Mouse (Mus musculus) liver, embryonic 14.5 days (tissue): ENCODE results near the gene Smim1. TPM values are rescaled to one million over a fixed set of nuclear protein-coding genes. Genes with fewer than 3 reads are reported as not detected.
A peak's percentile ranks its signal among the peaks of the same experiment; 100 is the strongest.

Source experiments
- ATAC-seq: fragments of 200-750 bp; cut with Nextera tagmentation; 2 replicates; pipeline ENCODE4 v1.8.0; 2017; ENCODE audit warnings: moderate number of reproducible peaks, mild to moderate bottlenecking, moderate library complexity; ENCODE audit not compliant: insufficient read depth
- DNase-seq, 3 experiments: peaks; one replicate each; pipeline ENCODE4 v3.0.0-alpha.2; 2012 to 2013; ENCODE audit warnings: low read depth in 3 of 3, low spot score in 3 of 3
- H3K27ac ChIP-seq: fragments of 300-500 bp; sonication (generic); 2 replicates; pipeline ENCODE4 v1.5.1; 2014; ENCODE audit warnings: moderate library complexity, mild to moderate bottlenecking, control low read depth, inconsistent platforms
- H3K27me3 ChIP-seq: fragments of 300-500 bp; sonication (generic); 2 replicates; pipeline ENCODE4 v1.6.1; 2014; ENCODE audit warnings: mild to moderate bottlenecking, low read length, moderate library complexity; ENCODE audit not compliant: control insufficient read depth, insufficient read depth
- H3K36me3 ChIP-seq: fragments of 300-500 bp; sonication (generic); replicated peaks from 2 replicates; pipeline ENCODE4 v1.6.1; 2014; ENCODE audit warnings: low read depth; ENCODE audit not compliant: control insufficient read depth, insufficient read depth
- H3K4me1 ChIP-seq, 2 experiments: fragments of 200-500 bp in 1 of 2; fragments of 300-500 bp in 1 of 2; sonication (generic) in 1 of 2; replicated peaks; 2 replicates each; pipeline ENCODE4 v1.6.1; 2012 to 2014; ENCODE audit warnings: antibody characterized with exemption in 1 of 2, inconsistent platforms in 1 of 2, low read length in 1 of 2; ENCODE audit not compliant: control insufficient read depth in 2 of 2, insufficient read depth in 2 of 2
- H3K4me2 ChIP-seq: fragments of 300-500 bp; sonication (generic); 2 replicates; pipeline ENCODE4 v1.6.1; 2014; ENCODE audit warnings: low read depth, mild to moderate bottlenecking, control low read depth, moderate library complexity
- H3K4me3 ChIP-seq, 2 experiments: fragments of 200-500 bp in 1 of 2; fragments of 300-500 bp in 1 of 2; sonication (generic) in 1 of 2; 2 replicates each; pipeline ENCODE4 v1.5.1; 2012 to 2014; ENCODE audit warnings: low read depth in 2 of 2, low read length in 2 of 2, mild to moderate bottlenecking in 2 of 2, control low read depth in 1 of 2, inconsistent platforms in 1 of 2, moderate library complexity in 1 of 2; ENCODE audit not compliant: insufficient read depth in 1 of 2
- H3K9ac ChIP-seq: fragments of 300-500 bp; sonication (generic); replicated peaks from 2 replicates; pipeline ENCODE4 v1.6.1; 2014; ENCODE audit warnings: mild to moderate bottlenecking, control low read depth, moderate library complexity
- H3K9me3 ChIP-seq: fragments of 300-500 bp; sonication (generic); 2 replicates; pipeline ENCODE4 v1.6.1; 2016; ENCODE audit warnings: low read length, mixed read lengths; ENCODE audit not compliant: control insufficient read depth
- CTCF ChIP-seq: IDR thresholded peaks from 2 replicates; pipeline ENCODE4 v1.5.1; 2016; ENCODE audit warnings: antibody characterized with exemption, low read depth, control low read depth
- EP300 ChIP-seq: IDR thresholded peaks from 2 replicates; pipeline ENCODE4 v1.6.1; 2016; ENCODE audit warnings: antibody characterized with exemption, low read depth
- WGBS: fragments of 180-500 bp; shearing (Covaris S2); extraction: QIAGEN DNeasy Blood & Tissue Kit; methylation state at CpG from one replicate; pipeline ENCODE4 v1.1.7; 2014; ENCODE audit not compliant: insufficient replicate concordance; 5-methylcytosine and 5-hydroxymethylcytosine counted together
- polyA plus RNA-seq, 2 experiments: library from polyadenylated mRNA; depleted of rRNA in 1 of 2; stranded (reverse) in 1 of 2; unstranded in 1 of 2; fragments of >200 nt; fragmentation: Nextera tagmentation in 1 of 2; extraction: Ambion mirVana in 1 of 2; gene quantifications; 2 replicates each; pipeline versions ENCODE4 v1.2.1 to v1.2.3; 2012 to 2014

The Smim1 gene
- polyA plus RNA-seq, 2 experiments: 224 to 446 TPM

- ATAC-seq (no peak), DNase-seq (no peak)
- Histone ChIP-seq H3K9me3 (no peaks in the 10 kb centered on the region), H3K36me3 (peaks cover 2% of the 10 kb centered on the region; the same call in 1 of the 2 replicates), H3K27me3 (no peaks in the 10 kb centered on the region), H3K4me3 (peak overlapping the region; percentile 84 to 97), H3K9ac (peak overlapping the region; percentile 89), H3K4me2 (peak overlapping the region; percentile 97), H3K27ac (no peak overlapping the region), H3K4me1 (peaks cover 14 to 17% of the 10 kb centered on the region in 2 experiments)
- 27% methylated on average over 6 of the region's 6 CpGs for WGBS
- TF ChIP-seq CTCF (peak; percentile 34), EP300 (no peak)
Measured at GRCm38 (mm10) chr4:153975768-153976167, 50.3 kb downstream of the Smim1 start.

GRCm38 (mm10) chr4:153975292-153975662 lies 50.8 kb downstream of the Smim1 start:
- ATAC-seq: peak; percentile 77
- DNase-seq: peak in 1 of 3 experiments; percentile 22
- no peak for TF ChIP-seq EP300
- TF ChIP-seq CTCF: no peak

GRCm38 (mm10) chr4:153974431-153975291 lies 51.4 kb downstream of the Smim1 start, which contains the start of the genes Dffb and Cep104:
Gene Dffb, minus strand, starts transcription at chr4:153975126.
Gene Cep104, plus strand, starts transcription at chr4:153975194.
- H3K4me1 ChIP-seq: peaks cover 14 to 17% of the 10 kb centered on the region in 2 experiments
- 1% methylated on average over 68 of the region's 68 CpGs for WGBS
- no peak for TF ChIP-seq CTCF
- no peak for TF ChIP-seq EP300
- no peaks in the 10 kb centered on the region for H3K36me3 ChIP-seq
- H3K4me2 ChIP-seq: peak within 1 kb of the TSS; percentile 97
- peak within 1 kb of the TSS; percentile 84 to 97 for H3K4me3 ChIP-seq
- peak within 1 kb of the TSS; percentile 37 for H3K27ac ChIP-seq
- no peaks in the 10 kb centered on the region for H3K27me3 ChIP-seq
- no peaks in the 10 kb centered on the region for H3K9me3 ChIP-seq
- H3K9ac ChIP-seq: peak within 1 kb of the TSS; percentile 89
- DNase-seq (peak; percentile 81 to 85 (median 83)), ATAC-seq (peak; percentile 96)

More at GRCm38 (mm10) chr4:153975292-153975662, 50.8 kb downstream of the Smim1 start:
- Histone ChIP-seq H3K4me2 (peak overlapping the region; percentile 97), H3K9ac (peak overlapping the region; percentile 89), H3K4me3 (peak overlapping the region; percentile 84 to 97), H3K4me1 (peaks cover 14 to 17% of the 10 kb centered on the region in 2 experiments), H3K9me3 (no peaks in the 10 kb centered on the region), H3K27ac (peak overlapping the region; percentile 37), H3K27me3 (no peaks in the 10 kb centered on the region), H3K36me3 (peaks cover 2% of the 10 kb centered on the region; the same call in 1 of the 2 replicates)
- 1% methylated on average over 33 of the region's 33 CpGs for WGBS

Other genes starting within 250 kb of the Smim1 start
- gene A430005L14Rik, start 69.0 kb downstream of the Smim1 start, polyA plus RNA-seq (2012; rRNA removed): 26.6 and 30.3 TPM in 2 replicates
- gene A430005L14Rik, start 69.0 kb downstream of the Smim1 start, polyA plus RNA-seq (2014; fragmentation: Nextera tagmentation; extraction: Ambion mirVana): 57.9 and 61.5 TPM in 2 replicates
- 8.0 and 8.6 TPM in 2 replicates for gene Dffb, start 51.1 kb downstream of the Smim1 start, polyA plus RNA-seq (2012; rRNA removed)
- 5.8 and 6.1 TPM in 2 replicates for gene Dffb, start 51.1 kb downstream of the Smim1 start, polyA plus RNA-seq (2014; fragmentation: Nextera tagmentation; extraction: Ambion mirVana)
- 3.3 and 3.9 TPM in 2 replicates for gene Cep104, start 51.0 kb downstream of the Smim1 start, polyA plus RNA-seq (2012; rRNA removed)
- 5.1 and 6.3 TPM in 2 replicates for gene Cep104, start 51.0 kb downstream of the Smim1 start, polyA plus RNA-seq (2014; fragmentation: Nextera tagmentation; extraction: Ambion mirVana)
- 20.8 and 23.6 TPM in 2 replicates for gene Lrrc47, start 14.5 kb downstream of the Smim1 start, polyA plus RNA-seq (2012; rRNA removed)
- 13.2 and 15.1 TPM in 2 replicates for gene Lrrc47, start 14.5 kb downstream of the Smim1 start, polyA plus RNA-seq (2014; fragmentation: Nextera tagmentation; extraction: Ambion mirVana)
- not detected in 2 replicates for gene Ccdc27, start 16.4 kb upstream of the Smim1 start, polyA plus RNA-seq (2012; rRNA removed)
- gene Ccdc27, start 16.4 kb upstream of the Smim1 start, polyA plus RNA-seq (2014; fragmentation: Nextera tagmentation; extraction: Ambion mirVana): not detected in 2 replicates
- gene Trp73, start 114.0 kb upstream of the Smim1 start, polyA plus RNA-seq (2012; rRNA removed): 0.01 TPM in 2 replicates
- gene Trp73, start 114.0 kb upstream of the Smim1 start, polyA plus RNA-seq (2014; fragmentation: Nextera tagmentation; extraction: Ambion mirVana): 0.06 TPM in 1 of 2 replicates, not detected in the other
- 15.8 and 19.6 TPM in 2 replicates for gene Wrap73, start 116.1 kb upstream of the Smim1 start, polyA plus RNA-seq (2012; rRNA removed)
- gene Wrap73, start 116.1 kb upstream of the Smim1 start, polyA plus RNA-seq (2014; fragmentation: Nextera tagmentation; extraction: Ambion mirVana): 25.9 and 26.2 TPM in 2 replicates
- 57.9 and 72.6 TPM in 2 replicates for gene Tprgl, start 134.4 kb upstream of the Smim1 start, polyA plus RNA-seq (2012; rRNA removed)
- gene Tprgl, start 134.4 kb upstream of the Smim1 start, polyA plus RNA-seq (2014; fragmentation: Nextera tagmentation; extraction: Ambion mirVana): 153 and 166 TPM in 2 replicates
- gene Megf6, start 144.5 kb upstream of the Smim1 start, polyA plus RNA-seq (2012; rRNA removed): 0.77 and 1.1 TPM in 2 replicates
- gene Megf6, start 144.5 kb upstream of the Smim1 start, polyA plus RNA-seq (2014; fragmentation: Nextera tagmentation; extraction: Ambion mirVana): 0.83 and 1.0 TPM in 2 replicates